Mouse (Mus musculus) retina, embryonic 14.5 days (tissue): ENCODE results near the gene Stat5a.

Source experiments
- DNase-seq: peaks from one replicate; pipeline ENCODE4 v3.0.0-alpha.2; 2015; ENCODE audit warnings: low spot score

The Stat5a gene

GRCm38 (mm10) chr11:100858935-100859578, at the start of gene Stat5a:
Stat5a (plus strand) TSS chr11:100859351.
- DNase-seq = no peak

GRCm38 (mm10) chr11:100810516-100810915, 48.6 kb upstream of the Stat5a start:
- DNase-seq = no peak

GRCm38 (mm10) chr11:100811132-100811531, 48.0 kb upstream of the Stat5a start:
- no peak for DNase-seq

GRCm38 (mm10) chr11:100814498-100814897, 44.7 kb upstream of the Stat5a start:
- DNase-seq = peak; percentile 20

- no peak for DNase-seq
Measured at GRCm38 (mm10) chr11:100816342-100816741, 42.8 kb upstream of the Stat5a start.

- no peak for DNase-seq
Measured at GRCm38 (mm10) chr11:100816801-100817200, 42.4 kb upstream of the Stat5a start.

- DNase-seq = no peak
Measured at GRCm38 (mm10) chr11:100817311-100817710, 41.8 kb upstream of the Stat5a start.

- DNase-seq = no peak
Measured at GRCm38 (mm10) chr11:100818359-100819012, 40.7 kb upstream of the Stat5a start.

GRCm38 (mm10) chr11:100819048-100819447, 40.1 kb upstream of the Stat5a start:
- DNase-seq = no peak

- DNase-seq = no peak
Measured at GRCm38 (mm10) chr11:100819626-100820025, 39.5 kb upstream of the Stat5a start.

- no peak for DNase-seq
Measured at GRCm38 (mm10) chr11:100820047-100820446, 39.1 kb upstream of the Stat5a start.

GRCm38 (mm10) chr11:100821605-100822220, 37.4 kb upstream of the Stat5a start:
- DNase-seq = no peak

- no peak for DNase-seq
Measured at GRCm38 (mm10) chr11:100822365-100822764, 36.8 kb upstream of the Stat5a start.

GRCm38 (mm10) chr11:100823543-100824313, 35.4 kb upstream of the Stat5a start:
- no peak for DNase-seq

GRCm38 (mm10) chr11:100824496-100824895, 34.7 kb upstream of the Stat5a start:
- DNase-seq = no peak

GRCm38 (mm10) chr11:100825451-100825850, 33.7 kb upstream of the Stat5a start:
- DNase-seq = no peak

- no peak for DNase-seq
Measured at GRCm38 (mm10) chr11:100826161-100826866, 32.8 kb upstream of the Stat5a start.

- DNase-seq = no peak
Measured at GRCm38 (mm10) chr11:100828676-100829151, 30.4 kb upstream of the Stat5a start.

- no peak for DNase-seq
Measured at GRCm38 (mm10) chr11:100829691-100830090, 29.5 kb upstream of the Stat5a start.

- no peak for DNase-seq
Measured at GRCm38 (mm10) chr11:100831396-100831795, 27.8 kb upstream of the Stat5a start.

- no peak for DNase-seq
Measured at GRCm38 (mm10) chr11:100833466-100833865, 25.7 kb upstream of the Stat5a start.
